Mouse (Mus musculus): ENCODE results near the gene 1190005I06Rik.

DNA sequence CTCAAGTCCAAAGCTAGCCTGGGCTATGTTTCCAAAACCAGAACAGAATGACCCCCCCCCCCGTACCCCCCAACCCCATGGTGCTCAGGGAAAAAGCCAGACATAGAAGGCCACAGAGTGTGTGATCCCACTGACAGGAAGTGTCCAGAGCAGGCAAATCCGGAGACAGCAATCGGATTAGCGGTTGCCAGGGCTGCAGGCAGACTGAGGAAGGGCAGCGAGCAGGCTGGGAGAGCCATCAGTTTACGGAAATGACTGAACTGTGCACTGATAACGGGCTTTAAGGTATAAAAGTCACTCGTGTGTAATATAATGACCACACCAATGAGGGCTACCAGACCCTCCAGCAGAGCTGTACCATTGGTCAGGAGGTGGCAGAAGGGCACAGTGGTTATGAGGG, 6.2 kb downstream of the 1190005I06Rik start:
- TF ChIP-seq CTCF (conservative IDR thresholded peaks at IDR 0.05; ENCODE audit: low read length) (no peak), NANOG (IDR thresholded peaks at IDR 0.05; ENCODE audit: borderline replicate concordance, low read length) (no peak), POU5F1 (IDR thresholded peaks at IDR 0.05; ENCODE audit: borderline replicate concordance, low read length) (no peak)

Data from E14TG2a.4 (cell line).